Mouse (Mus musculus) testis, adult 2 months (tissue): ENCODE measurements at regions not wholly inside any gene's neighbourhood (a gene's known extent, or its start where the extent isn't known, plus 50 kb on each side); places are given as distances from the start of the nearest gene placed in this dataset.

Experiments used
- CTCF ChIP-seq: fragments of 200-500 bp; IDR thresholded peaks from 2 replicates; pipeline ENCODE4 v1.5.1; 2012; ENCODE audit warnings: low read depth, mild to moderate bottlenecking, inconsistent platforms, low read length, moderate library complexity; ENCODE audit not compliant: control insufficient read depth, insufficient read depth, insufficient replicate concordance
- POLR2A ChIP-seq: fragments of 200-500 bp; IDR thresholded peaks from 2 replicates; pipeline ENCODE4 v1.6.1; 2012; ENCODE audit warnings: low read depth, mild to moderate bottlenecking, inconsistent platforms, low read length, moderate library complexity; ENCODE audit not compliant: control insufficient read depth

DNA sequence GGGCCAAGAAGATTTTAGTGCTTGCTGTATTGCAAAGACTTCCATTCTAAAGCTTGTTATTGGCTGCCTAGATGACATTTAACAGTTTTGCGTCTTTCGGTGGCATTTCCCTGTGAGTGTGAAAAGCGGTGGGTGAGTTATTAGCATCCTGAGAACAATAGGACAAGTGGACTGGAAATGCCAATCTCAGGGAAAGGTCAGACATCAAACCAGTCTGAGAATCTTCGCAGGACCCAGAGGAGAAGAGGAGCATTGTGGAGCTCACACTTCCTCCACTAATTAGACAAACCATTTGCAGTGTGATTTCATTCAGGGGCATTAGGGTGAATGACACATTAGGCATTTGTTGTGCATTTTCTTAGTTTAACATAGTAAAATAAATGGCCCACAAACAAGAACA is 719.5 kb upstream of the Tmem132c start:
- TF ChIP-seq CTCF (no peak), POLR2A (no peak)
